Mouse (Mus musculus) thymus, adult 2 months (tissue): ENCODE data around the gene Pik3c2b.

Experiments
- CTCF ChIP-seq: fragments of 200-500 bp; IDR thresholded peaks from 2 replicates; pipeline ENCODE4 v1.5.1; 2012; ENCODE audit warnings: mild to moderate bottlenecking, control low read depth, low read length, moderate library complexity, borderline replicate concordance; ENCODE audit not compliant: control insufficient read depth, poor library complexity, insufficient read depth; ENCODE audit errors: extremely low read depth
- POLR2A ChIP-seq: fragments of 200-500 bp; IDR thresholded peaks from 2 replicates; pipeline ENCODE4 v1.6.1; 2012; ENCODE audit warnings: mild to moderate bottlenecking, low read length, control low read depth, moderate library complexity; ENCODE audit not compliant: control insufficient read depth, poor library complexity, insufficient read depth; ENCODE audit errors: extremely low read depth

DNA sequence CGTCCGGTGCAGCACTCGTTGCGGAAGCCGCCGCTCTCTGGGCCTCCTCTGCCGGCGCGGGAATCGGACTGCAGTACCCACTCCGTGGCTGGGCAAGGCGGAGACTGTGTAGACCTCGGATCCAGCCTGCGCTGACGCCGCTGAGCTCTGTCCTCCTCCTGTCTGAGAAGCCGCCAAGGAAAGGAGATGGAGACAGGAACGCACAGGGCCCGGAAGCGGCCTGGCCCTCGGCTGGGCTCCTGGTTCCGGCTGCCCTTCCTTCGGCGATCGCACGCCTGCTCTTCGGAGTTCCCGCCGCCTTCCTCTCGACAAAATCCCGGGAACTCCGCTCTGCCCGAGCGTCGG, 86.1 kb downstream of the Pik3c2b start:
- no peak for TF ChIP-seq CTCF
- no peak for TF ChIP-seq POLR2A
